Mouse (Mus musculus) liver, adult 2 months (tissue): ENCODE data around the gene Rnf224.
"Not testable (repeated sequence)": the region's sequence is repeated elsewhere in the genome, so short reads cannot be mapped to it uniquely, and the experiment has no call there.

ENCODE experiments used
- CTCF ChIP-seq: fragments of 200-500 bp; IDR thresholded peaks from 2 replicates; pipeline ENCODE4 v1.5.1; 2011; ENCODE audit warnings: low read depth, low read length, control low read depth
- POLR2A ChIP-seq: fragments of 200-500 bp; IDR thresholded peaks from 2 replicates; pipeline ENCODE4 v1.6.1; 2011; ENCODE audit warnings: low read length, control low read depth; ENCODE audit not compliant: insufficient read depth; ENCODE audit errors: extremely low read depth

DNA sequence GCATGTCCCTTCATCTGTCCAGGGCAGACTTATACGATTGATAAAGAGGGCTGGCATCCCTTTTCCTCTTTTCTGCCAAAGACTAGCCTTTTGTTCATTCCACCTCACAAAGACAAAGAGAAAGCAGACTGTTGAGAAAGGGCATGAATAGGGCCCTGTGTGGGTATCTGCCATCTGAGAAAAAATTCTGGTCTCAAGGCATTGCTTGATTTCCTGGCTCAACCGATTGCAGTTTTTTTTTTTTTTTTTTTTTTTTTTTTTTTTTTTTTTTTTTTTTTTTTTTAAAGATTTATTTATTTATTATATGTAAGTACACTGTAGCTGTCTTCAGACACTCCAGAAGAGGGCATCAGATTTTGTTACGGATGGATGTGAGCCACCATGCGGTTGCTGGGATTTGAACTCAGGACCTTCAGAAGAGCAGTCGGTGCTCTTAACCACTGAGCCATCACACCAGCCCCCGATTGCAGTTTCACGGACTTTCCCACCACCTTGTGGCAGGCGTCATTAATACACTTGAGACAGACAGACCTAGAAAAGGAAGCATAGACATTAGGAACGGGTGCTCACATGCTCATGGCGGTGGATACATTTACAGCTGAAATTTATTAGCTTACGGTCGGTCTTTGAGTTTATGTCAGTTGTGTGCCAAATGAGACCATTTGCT lies 20.0 kb upstream of the Rnf224 start:
- not testable (repeated sequence) for TF ChIP-seq CTCF, POLR2A
